9 mouse cellular contexts compared by ENCODE assay signal in the genomic region with DNA sequence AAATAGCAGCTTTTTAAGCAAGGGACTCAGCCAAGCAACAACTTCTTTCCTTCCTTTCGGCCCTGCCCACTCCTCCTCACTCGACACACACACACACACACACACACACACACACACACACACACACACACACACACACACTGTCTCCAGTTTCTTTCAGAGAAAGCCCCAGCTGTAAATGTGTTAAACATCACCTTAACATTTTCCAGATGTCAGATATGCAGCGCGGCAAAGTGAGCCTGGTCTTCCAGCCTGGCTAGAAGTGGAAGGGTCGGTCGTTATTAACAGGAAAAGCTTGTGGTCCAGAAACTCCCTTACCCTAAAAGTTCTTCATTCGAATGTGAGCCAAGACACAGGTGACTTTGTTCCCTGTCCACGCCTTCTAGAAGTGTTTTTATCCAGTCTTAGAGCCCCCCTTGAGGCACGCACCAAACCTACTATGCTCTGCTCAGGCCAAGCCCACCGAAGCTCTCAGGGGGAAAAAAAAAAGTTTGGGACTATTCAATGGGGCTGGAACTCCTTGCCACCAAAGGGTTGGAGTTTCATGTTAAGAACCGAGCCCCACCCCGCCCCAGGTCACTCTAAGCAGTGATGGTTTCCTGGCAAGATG.
DNase-seq lines count a peak whose midpoint lies in the region; ATAC-seq lines count a peak whose summit lies in the region.
"Had no signal": no experiment of that assay in that cellular context is flagged by ENCODE, and none has a peak within 500 bp of the region (broad histone marks: within the 10 kb centered on the region; RNA-seq: fewer than 3 reads in every experiment).

No protein-coding gene starts in this region.

- peak overlapping the region; percentile 98 for H3K27ac ChIP-seq in heart, embryonic 16.5 days (ENCODE audit: low read length)
- peak overlapping the region; percentile 74 for H3K27ac ChIP-seq in hindbrain, embryonic 16.5 days (ENCODE audit: low read depth, low read length)
- H3K27ac ChIP-seq in midbrain, embryonic 15.5 days, result peak overlapping the region; percentile 55

- WGBS in heart, embryonic 16.5 days, result 14% methylated on average over 11 of the region's 12 CpGs
- 45% methylated on average over 12 of the region's 12 CpGs for WGBS in hindbrain, embryonic 16.5 days
- 56% methylated on average over 12 of the region's 12 CpGs for WGBS in midbrain, embryonic 15.5 days

- no peak for ATAC-seq in heart, embryonic 16.5 days (replicated peaks; ENCODE audit: extremely low read depth, insufficient read depth, low FRiP score)
- ATAC-seq in hindbrain, embryonic 16.5 days, result no peak
- ATAC-seq in midbrain, embryonic 15.5 days (replicated peaks), result no peak

- H3K27me3 ChIP-seq in heart, embryonic 16.5 days (ENCODE audit: control insufficient read depth, insufficient read depth, low read length), result no peaks in the 10 kb centered on the region
- H3K27me3 ChIP-seq in hindbrain, embryonic 16.5 days (replicated peaks; ENCODE audit: control insufficient read depth, insufficient read depth, low read length), result no peaks in the 10 kb centered on the region
- H3K27me3 ChIP-seq in midbrain, embryonic 15.5 days (replicated peaks), result no peaks in the 10 kb centered on the region

- H3K4me3 ChIP-seq in heart, embryonic 16.5 days (ENCODE audit: low read length), result peak overlapping the region; percentile 69
- H3K4me3 ChIP-seq in hindbrain, embryonic 16.5 days (ENCODE audit: low read length), result peak overlapping the region; percentile 19; the same call in 1 of the 2 replicates
- H3K4me3 ChIP-seq in midbrain, embryonic 15.5 days, result no peak overlapping the region
- H3K4me3 ChIP-seq: erythroblast, embryonic 14.5 days had no signal

- H3K9me3 ChIP-seq in heart, embryonic 16.5 days (replicated peaks; ENCODE audit: control insufficient read depth, low read length), result no peaks in the 10 kb centered on the region
- H3K9me3 ChIP-seq in hindbrain, embryonic 16.5 days (ENCODE audit: control insufficient read depth, low read length), result no peaks in the 10 kb centered on the region
- H3K9me3 ChIP-seq in midbrain, embryonic 15.5 days, result no peaks in the 10 kb centered on the region

- peak overlapping the region; percentile 74 for H3K4me2 ChIP-seq in heart, embryonic 16.5 days (ENCODE audit: low read depth, low read length)
- H3K4me2 ChIP-seq in hindbrain, embryonic 16.5 days (ENCODE audit: low read length), result peak overlapping the region; percentile 31
- peak overlapping the region; percentile 14; the same call in 1 of the 2 replicates for H3K4me2 ChIP-seq in midbrain, embryonic 15.5 days

- H3K36me3 ChIP-seq in heart, embryonic 16.5 days (ENCODE audit: control insufficient read depth, insufficient read depth), result peaks cover 11% of the 10 kb centered on the region
- H3K36me3 ChIP-seq in hindbrain, embryonic 16.5 days (ENCODE audit: control insufficient read depth, insufficient read depth, low read length), result no peaks in the 10 kb centered on the region
- H3K36me3 ChIP-seq in midbrain, embryonic 15.5 days (replicated peaks), result no peaks in the 10 kb centered on the region

- DNase-seq in heart, adult 11 months, result no peak
- peak; percentile 72 for DNase-seq in embryo, embryonic 10 days (ENCODE audit: low spot score)
- DNase-seq in urinary bladder, postnatal 14 days (ENCODE audit: low spot score), result no peak
- no peak for DNase-seq in cerebellum, postnatal 25 days
- no peak for DNase-seq in right cerebral cortex, postnatal 4 days

- H3K9ac ChIP-seq in heart, embryonic 16.5 days (ENCODE audit: low read length), result peak overlapping the region; percentile 81
- no peak overlapping the region for H3K9ac ChIP-seq in hindbrain, embryonic 16.5 days (ENCODE audit: low read depth, low read length)
- no peak overlapping the region for H3K9ac ChIP-seq in midbrain, embryonic 15.5 days

- H3K4me1 ChIP-seq in heart, embryonic 16.5 days (ENCODE audit: control insufficient read depth, insufficient read depth, low read length), result peaks cover 40% of the 10 kb centered on the region
- H3K4me1 ChIP-seq in hindbrain, embryonic 16.5 days (ENCODE audit: control insufficient read depth, insufficient read depth, low read depth, low read length), result peaks cover 4% of the 10 kb centered on the region
- peaks cover 15% of the 10 kb centered on the region for H3K4me1 ChIP-seq in midbrain, embryonic 15.5 days

Comparison
In these comparisons a context has a peak if more than half of its experiments do, and no peak if none do; other contexts are left out.
1. H3K4me2 ChIP-seq: peak in every context shown above with its lines; median percentile 74 in heart, embryonic 16.5 days; 31 in hindbrain, embryonic 16.5 days; 14 in midbrain, embryonic 15.5 days.